Mouse (Mus musculus) heart, postnatal 0 days (tissue): ENCODE results near the gene Tmem262.

Source experiments
- CTCF ChIP-seq: IDR thresholded peaks from 2 replicates; pipeline ENCODE4 v1.5.1; 2016; ENCODE audit warnings: antibody characterized with exemption, control low read depth, low read depth
- EP300 ChIP-seq: IDR thresholded peaks from 2 replicates; pipeline ENCODE4 v1.6.1; 2016; ENCODE audit warnings: antibody characterized with exemption, low read depth

DNA sequence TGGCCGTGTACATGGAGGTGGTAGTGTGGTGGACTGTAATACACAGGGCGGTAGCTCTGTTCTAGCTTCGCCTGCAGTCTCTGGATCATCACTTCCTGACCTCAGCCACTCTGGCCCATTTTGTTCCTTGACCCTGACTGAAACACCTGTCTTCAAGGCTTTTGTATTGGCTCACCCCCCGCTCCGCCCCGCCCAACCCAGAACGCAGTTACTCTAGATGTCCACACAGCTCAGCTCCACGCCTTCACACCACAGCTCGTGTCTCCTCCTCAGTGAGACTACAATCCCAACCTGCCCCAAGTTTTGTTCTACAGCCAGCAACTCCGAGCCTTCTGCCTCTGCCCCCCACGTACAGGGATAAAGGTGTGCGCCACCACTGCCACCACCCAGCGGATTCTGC lies 9.0 kb downstream of the Tmem262 start:
- no peak for TF ChIP-seq EP300
- no peak for TF ChIP-seq CTCF
